Mouse (Mus musculus) activated CD4-positive, CD25-positive, alpha-beta regulatory T cell (primary cell): ENCODE results near the gene Defa17. TPM values are rescaled to one million over a fixed set of nuclear protein-coding genes. Genes with fewer than 3 reads are reported as not detected.

Experiments used
- polyA plus RNA-seq, 2 experiments: library from polyadenylated mRNA; unstranded; fragments of 100-300 nt; shearing (Covaris generic); gene quantifications; one replicate each; pipeline ENCODE4 v1.2.1; 2017

Defa17 gene
- not detected for polyA plus RNA-seq

DNA sequence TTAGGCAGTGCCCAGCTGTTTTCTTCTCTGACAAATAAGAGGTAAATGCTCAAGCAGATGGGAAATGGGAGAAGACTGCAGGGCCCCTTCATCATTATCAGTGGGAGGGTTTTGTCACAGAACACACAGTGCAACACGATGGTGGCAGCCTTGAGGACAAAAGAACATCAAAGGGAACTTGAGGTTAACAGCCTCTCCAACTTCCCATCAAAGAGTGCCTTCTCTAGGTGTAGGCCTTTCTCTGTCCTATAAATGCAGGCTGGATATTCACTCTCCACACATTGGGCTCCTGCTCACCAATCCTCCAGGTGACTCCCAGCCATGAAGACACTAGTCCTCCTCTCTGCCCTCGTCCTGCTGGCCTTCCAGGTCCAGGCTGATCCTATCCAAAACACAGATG, at the start of gene Defa17:
Defa17 (plus strand) TSS at position 301 of the 400 bp plus-strand sequence.

GRCm38 (mm10) chr8:21617883-21618282, 37.7 kb upstream of the Defa17 start, which contains the start of gene Defa26:
TSS of gene Defa26 (plus strand) at chr8:21618183.

DNA sequence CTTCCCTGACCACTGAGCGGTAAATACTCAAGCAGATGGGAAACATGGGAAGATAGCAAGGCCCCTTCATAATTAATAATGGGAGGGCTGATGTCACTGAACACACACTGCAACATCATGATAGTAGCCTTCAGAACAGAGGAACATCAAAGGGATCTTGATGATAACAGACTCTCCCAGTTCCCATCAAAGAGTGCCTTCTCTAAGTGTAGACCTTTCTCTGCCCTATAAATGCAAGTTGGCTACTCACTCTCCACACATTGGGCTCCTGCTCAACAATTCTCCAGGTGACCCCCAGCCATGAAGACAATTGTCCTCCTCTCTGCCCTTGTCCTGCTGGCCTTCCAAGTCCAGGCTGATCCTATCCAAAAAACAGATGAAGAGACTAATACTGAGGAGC, 9.9 kb downstream of the Defa17 start, which contains the start of gene Defa34:
Defa34 (plus strand) TSS at position 301 of the 400 bp plus-strand sequence.

GRCm38 (mm10) chr8:21703545-21703944, 48.0 kb downstream of the Defa17 start, which contains the start of gene AY761184:
TSS of gene AY761184 (minus strand) at chr8:21703645.

Other genes starting within 250 kb of the Defa17 start
- gene Defa36, start 228.4 kb upstream of the Defa17 start, polyA plus RNA-seq, result not detected
- not detected for gene Gm7849, start 199.2 kb upstream of the Defa17 start, polyA plus RNA-seq
- gene Defa20, start 146.5 kb upstream of the Defa17 start, polyA plus RNA-seq, result not detected
- not detected for gene Defa32, start 126.7 kb upstream of the Defa17 start, polyA plus RNA-seq
- gene Defa37, start 90.4 kb upstream of the Defa17 start, polyA plus RNA-seq, result not detected
- gene Defa28, start 72.8 kb upstream of the Defa17 start, polyA plus RNA-seq, result not detected
- gene Gm7861, start 61.3 kb upstream of the Defa17 start, polyA plus RNA-seq, result not detected
- not detected for gene Defa26, start 37.6 kb upstream of the Defa17 start, polyA plus RNA-seq
- not detected for gene Defa34, start 10.0 kb downstream of the Defa17 start, polyA plus RNA-seq
- gene AY761184, start 47.9 kb downstream of the Defa17 start, polyA plus RNA-seq, result not detected
- gene Defa24, start 78.7 kb downstream of the Defa17 start, polyA plus RNA-seq, result not detected
- not detected for gene Defb50, start 167.8 kb downstream of the Defa17 start, polyA plus RNA-seq
- gene Defb2, start 184.1 kb downstream of the Defa17 start, polyA plus RNA-seq, result not detected
- not detected for gene Defb10, start 203.1 kb downstream of the Defa17 start, polyA plus RNA-seq
- gene Defb9, start 229.6 kb downstream of the Defa17 start, polyA plus RNA-seq, result not detected